Mouse (Mus musculus) limb, embryonic 13.5 days (tissue): ENCODE data around the gene Pnpla2. TPM values are rescaled to one million over a fixed set of nuclear protein-coding genes. Genes with fewer than 3 reads are reported as not detected.
A peak's percentile ranks its signal among the peaks of the same experiment; 100 is the strongest.

Experiments
- ATAC-seq: fragments of 200-750 bp; cut with Nextera tagmentation; 2 replicates; pipeline ENCODE4 v1.8.0; 2017; ENCODE audit warnings: low read depth, moderate number of reproducible peaks, moderate TSS enrichment; ENCODE audit not compliant: low FRiP score
- H3K27ac ChIP-seq: fragments of 300-500 bp; sonication (generic); 2 replicates; pipeline ENCODE4 v1.5.1; 2015; ENCODE audit warnings: inconsistent platforms, mild to moderate bottlenecking, moderate library complexity
- H3K27me3 ChIP-seq: fragments of 300-500 bp; sonication (generic); 2 replicates; pipeline ENCODE4 v1.6.1; 2015; ENCODE audit warnings: mild to moderate bottlenecking, inconsistent platforms
- H3K36me3 ChIP-seq: fragments of 300-500 bp; sonication (generic); 2 replicates; pipeline ENCODE4 v1.6.1; 2015; ENCODE audit warnings: inconsistent platforms, mild to moderate bottlenecking, moderate library complexity
- H3K4me1 ChIP-seq: fragments of 300-500 bp; sonication (generic); 2 replicates; pipeline ENCODE4 v1.6.1; 2015; ENCODE audit warnings: inconsistent platforms
- H3K4me2 ChIP-seq: fragments of 300-500 bp; sonication (generic); replicated peaks from 2 replicates; pipeline ENCODE4 v1.6.1; 2015; ENCODE audit warnings: inconsistent platforms, mild to moderate bottlenecking, moderate library complexity
- H3K4me3 ChIP-seq: fragments of 300-500 bp; sonication (generic); 2 replicates; pipeline ENCODE4 v1.5.1; 2015; ENCODE audit warnings: moderate library complexity, mild to moderate bottlenecking, inconsistent platforms
- H3K9ac ChIP-seq: fragments of 300-500 bp; sonication (generic); 2 replicates; pipeline ENCODE4 v1.6.1; 2015; ENCODE audit warnings: mild to moderate bottlenecking, inconsistent platforms
- H3K9me3 ChIP-seq: fragments of 300-500 bp; sonication (generic); 2 replicates; pipeline ENCODE4 v1.6.1; 2016; ENCODE audit warnings: inconsistent platforms
- WGBS: fragments of 180-500 bp; shearing (Covaris S2); methylation state at CpG from one replicate; pipeline ENCODE4 v1.1.7; 2015; 5-methylcytosine and 5-hydroxymethylcytosine counted together
- polyA plus RNA-seq: library from polyadenylated mRNA; unstranded; fragments of >200 nt; fragmentation: Nextera tagmentation; extraction: Ambion mirVana; gene quantifications from 2 replicates; pipeline ENCODE4 v1.2.1, GENCODE M21; 2015

Gene Pnpla2
- polyA plus RNA-seq, 1 experiment from 2014 or later: 14.7 TPM

DNA sequence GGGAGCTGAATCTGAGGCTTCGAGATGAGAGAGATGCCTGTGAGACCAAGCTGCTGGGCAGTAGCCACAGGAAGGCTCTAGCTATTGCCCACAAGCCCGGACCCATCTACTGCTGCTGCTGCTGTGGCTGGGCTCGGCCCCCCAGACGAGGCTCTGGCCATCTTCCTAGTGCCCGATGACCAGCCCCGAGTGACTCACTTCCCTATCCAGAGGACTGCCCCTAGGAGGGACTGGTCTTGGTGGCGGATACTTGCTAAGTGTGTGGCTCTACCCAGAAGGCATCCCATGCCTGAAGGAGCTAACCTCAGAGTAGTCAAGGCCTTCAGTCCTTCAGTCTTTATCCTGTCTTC, 11.0 kb downstream of the Pnpla2 start:
- Histone ChIP-seq H3K27me3 (peaks cover 54% of the 10 kb centered on the region), H3K9ac (peak overlapping the region; percentile 61), H3K4me1 (peaks cover 66% of the 10 kb centered on the region), H3K27ac (peak overlapping the region; percentile 39; the same call in 1 of the 2 replicates), H3K4me2 (peak overlapping the region; percentile 60), H3K36me3 (peaks cover 20% of the 10 kb centered on the region), H3K4me3 (0 out of 2 replicates have a peak overlapping the region, but pooled peaks have one; percentile 33), H3K9me3 (no peaks in the 10 kb centered on the region)
- no peak for ATAC-seq
- 75% methylated on average over 7 of the region's 7 CpGs for WGBS

DNA sequence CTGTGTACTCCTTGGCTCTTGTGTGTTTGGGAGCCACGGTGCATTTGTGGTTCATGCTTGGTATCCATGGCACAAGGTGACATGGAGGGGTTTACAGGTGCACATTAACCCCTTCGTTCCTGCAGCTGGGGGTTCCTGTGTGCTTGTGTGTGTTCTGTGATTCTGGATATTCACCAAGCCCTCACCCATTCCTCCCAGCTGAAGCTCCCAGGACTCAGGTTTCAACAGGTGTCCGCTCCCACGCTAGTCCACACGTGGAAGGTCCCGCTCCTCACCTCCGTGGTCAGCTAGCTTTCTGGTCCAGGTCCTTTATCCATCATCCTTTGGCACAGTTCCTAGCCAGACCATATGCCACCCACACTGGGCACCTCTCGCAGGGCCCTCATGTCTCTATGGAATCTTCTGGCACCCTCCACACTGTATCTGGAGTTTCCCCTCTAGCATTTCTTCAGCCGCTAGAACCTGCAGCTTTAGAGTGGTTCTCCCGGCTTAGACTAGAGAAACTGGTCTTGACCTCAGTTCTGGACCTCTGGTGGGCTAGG, 11.7 kb downstream of the Pnpla2 start:
- H3K27me3 ChIP-seq: peaks cover 48% of the 10 kb centered on the region
- no peaks in the 10 kb centered on the region for H3K9me3 ChIP-seq
- peak overlapping the region; percentile 86 for H3K9ac ChIP-seq
- 56% methylated on average over 10 of the region's 10 CpGs for WGBS
- H3K4me1 ChIP-seq: peaks cover 63% of the 10 kb centered on the region
- peak overlapping the region; percentile 81 for H3K27ac ChIP-seq
- peaks cover 26% of the 10 kb centered on the region for H3K36me3 ChIP-seq
- H3K4me3 ChIP-seq: peak overlapping the region; percentile 83
- ATAC-seq: no peak
- H3K4me2 ChIP-seq: peak overlapping the region; percentile 91

DNA sequence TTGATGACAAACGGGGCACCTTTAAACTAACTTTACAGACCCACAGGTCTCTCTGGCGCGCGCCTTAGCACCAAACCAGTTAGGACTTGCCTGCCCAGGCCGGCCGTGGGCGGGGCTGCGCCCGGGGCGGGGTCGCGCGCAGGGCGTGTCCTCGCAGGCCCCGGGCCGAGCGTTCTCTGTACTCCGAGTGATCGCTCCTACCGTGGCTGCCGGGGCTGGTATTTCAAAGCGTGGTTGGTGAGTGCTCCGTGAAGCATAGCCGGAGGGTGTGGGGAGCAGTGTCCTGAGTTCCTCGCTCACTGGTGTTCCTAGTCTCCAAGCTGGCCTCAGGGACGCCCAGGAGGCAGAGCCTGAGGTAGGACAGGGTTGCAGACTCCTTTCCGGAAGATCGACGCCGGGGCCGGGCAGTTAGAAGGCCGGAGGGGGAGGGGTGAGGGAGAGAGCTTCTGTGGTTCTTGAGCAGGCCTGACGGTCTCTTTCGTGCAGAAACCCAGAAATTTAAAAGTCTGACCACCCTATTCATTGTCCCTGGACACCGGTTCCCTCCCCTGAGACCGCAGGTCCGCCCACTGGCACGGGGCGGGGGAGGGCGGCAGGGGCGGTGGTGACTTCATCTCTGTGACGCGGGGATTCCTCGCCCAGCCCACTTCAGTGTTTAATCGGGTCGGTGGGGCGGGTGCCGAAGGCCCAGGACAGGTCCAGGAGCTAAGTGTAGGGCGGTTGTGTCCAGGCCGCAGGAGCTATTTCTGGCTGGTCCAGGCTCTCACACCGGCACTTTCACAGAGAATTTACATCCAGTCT, 12.4 kb downstream of the Pnpla2 start, which contains the start of gene Cd151:
Cd151 (plus strand) TSS at position 163 of the 801 bp plus-strand sequence.
- Histone ChIP-seq H3K27me3 (peaks cover 40% of the 10 kb centered on the region), H3K9ac (peak within 1 kb of the TSS; percentile 86), H3K36me3 (peaks cover 33% of the 10 kb centered on the region), H3K27ac (peak within 1 kb of the TSS; percentile 81), H3K9me3 (no peaks in the 10 kb centered on the region), H3K4me1 (peaks cover 56% of the 10 kb centered on the region), H3K4me3 (peak within 1 kb of the TSS; percentile 83), H3K4me2 (peak within 1 kb of the TSS; percentile 91)
- under 1% methylated on average over 52 of the region's 52 CpGs for WGBS
- ATAC-seq: peak; percentile 81

DNA sequence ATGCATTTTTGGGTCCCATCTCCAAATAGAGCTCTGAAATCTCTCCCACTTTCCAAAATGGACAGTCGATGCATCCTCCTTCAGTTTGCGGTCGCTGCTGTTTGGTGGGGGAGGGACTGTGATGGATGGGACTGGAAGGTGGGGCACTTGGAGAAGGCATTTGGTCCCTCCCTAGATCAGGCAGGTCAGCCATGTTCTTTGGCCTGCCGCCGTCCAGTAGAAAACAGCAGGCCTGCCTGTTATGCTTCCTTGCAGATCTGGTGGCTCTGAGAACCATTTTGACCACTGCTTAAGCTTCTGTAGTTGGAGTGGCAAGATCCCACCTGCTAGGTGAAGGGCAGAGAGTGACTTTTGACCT, 13.1 kb downstream of the Pnpla2 start:
- WGBS: 14% methylated on average over 5 of the region's 5 CpGs
- peaks cover 33% of the 10 kb centered on the region for H3K27me3 ChIP-seq
- H3K4me3 ChIP-seq: peak overlapping the region; percentile 83
- H3K9ac ChIP-seq: peak overlapping the region; percentile 86
- H3K27ac ChIP-seq: peak overlapping the region; percentile 81; the same call in 1 of the 2 replicates
- peaks cover 38% of the 10 kb centered on the region for H3K36me3 ChIP-seq
- H3K4me2 ChIP-seq: peak overlapping the region; percentile 91
- ATAC-seq: no peak
- H3K9me3 ChIP-seq: no peaks in the 10 kb centered on the region
- peaks cover 54% of the 10 kb centered on the region for H3K4me1 ChIP-seq

DNA sequence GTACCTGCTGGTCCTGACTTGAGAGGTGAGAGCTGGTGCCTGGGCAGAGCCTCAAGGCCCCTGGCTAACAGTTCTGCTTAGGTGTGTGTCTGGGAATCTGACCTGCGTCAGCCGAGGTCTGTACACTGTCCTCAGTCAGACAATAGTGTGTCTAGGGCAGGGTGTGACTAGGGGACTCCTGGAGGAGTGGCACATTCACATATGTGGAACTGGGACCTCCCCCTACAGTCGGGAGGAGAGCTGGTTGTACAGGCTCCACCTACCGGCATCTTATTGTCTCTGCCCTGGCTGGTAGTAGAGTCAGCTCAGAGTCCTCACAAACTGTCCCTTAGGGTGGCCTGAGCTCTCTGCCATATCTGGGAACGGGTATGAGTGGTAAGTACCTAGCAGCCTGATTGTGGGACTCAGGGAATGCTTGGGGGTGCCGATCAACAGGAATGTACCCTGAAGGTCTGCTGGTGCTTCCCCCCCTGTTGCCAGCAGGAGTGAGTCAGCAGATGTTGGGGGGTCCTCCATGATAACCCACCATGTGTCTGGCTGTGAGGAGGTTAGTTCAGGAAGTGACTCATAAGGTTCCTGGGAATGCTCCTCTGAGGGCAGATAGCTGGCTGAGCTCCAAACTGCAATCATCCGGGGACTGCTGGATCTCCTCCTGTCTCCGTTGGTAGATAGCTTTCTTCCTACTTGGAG, 13.7 kb downstream of the Pnpla2 start:
- Histone ChIP-seq H3K27me3 (peaks cover 28% of the 10 kb centered on the region), H3K9me3 (no peaks in the 10 kb centered on the region), H3K4me2 (peak overlapping the region; percentile 91), H3K36me3 (peaks cover 38% of the 10 kb centered on the region), H3K4me1 (peaks cover 58% of the 10 kb centered on the region), H3K4me3 (peak overlapping the region; percentile 83), H3K9ac (peak overlapping the region; percentile 86), H3K27ac (peak overlapping the region; percentile 81)
- peak; percentile 60 for ATAC-seq
- 14% methylated on average over 8 of the region's 8 CpGs for WGBS

DNA sequence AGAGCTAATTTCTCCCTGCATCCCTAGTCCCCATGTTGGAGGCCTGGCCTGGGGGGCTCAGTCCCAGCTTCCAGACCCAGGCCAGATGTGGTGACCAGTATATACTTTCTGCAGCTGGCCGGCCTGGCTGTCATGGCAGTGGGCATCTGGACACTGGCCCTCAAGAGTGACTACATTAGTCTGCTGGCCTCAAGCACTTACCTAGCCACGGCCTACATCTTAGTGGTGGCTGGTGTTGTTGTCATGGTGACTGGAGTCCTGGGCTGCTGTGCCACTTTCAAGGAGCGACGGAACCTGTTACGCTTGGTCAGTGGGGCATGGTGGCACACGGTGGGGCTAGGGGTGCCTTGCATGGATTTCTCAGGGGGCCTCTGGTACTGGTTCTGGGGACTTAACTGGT, 14.4 kb downstream of the Pnpla2 start:
- Histone ChIP-seq H3K9me3 (no peaks in the 10 kb centered on the region), H3K27ac (peak overlapping the region; percentile 81), H3K4me3 (peak overlapping the region; percentile 83), H3K4me2 (peak overlapping the region; percentile 91), H3K36me3 (peaks cover 38% of the 10 kb centered on the region), H3K27me3 (peaks cover 21% of the 10 kb centered on the region), H3K9ac (peak overlapping the region; percentile 86), H3K4me1 (peaks cover 59% of the 10 kb centered on the region)
- no peak for ATAC-seq
- WGBS: 89% methylated on average over 6 of the region's 6 CpGs

DNA sequence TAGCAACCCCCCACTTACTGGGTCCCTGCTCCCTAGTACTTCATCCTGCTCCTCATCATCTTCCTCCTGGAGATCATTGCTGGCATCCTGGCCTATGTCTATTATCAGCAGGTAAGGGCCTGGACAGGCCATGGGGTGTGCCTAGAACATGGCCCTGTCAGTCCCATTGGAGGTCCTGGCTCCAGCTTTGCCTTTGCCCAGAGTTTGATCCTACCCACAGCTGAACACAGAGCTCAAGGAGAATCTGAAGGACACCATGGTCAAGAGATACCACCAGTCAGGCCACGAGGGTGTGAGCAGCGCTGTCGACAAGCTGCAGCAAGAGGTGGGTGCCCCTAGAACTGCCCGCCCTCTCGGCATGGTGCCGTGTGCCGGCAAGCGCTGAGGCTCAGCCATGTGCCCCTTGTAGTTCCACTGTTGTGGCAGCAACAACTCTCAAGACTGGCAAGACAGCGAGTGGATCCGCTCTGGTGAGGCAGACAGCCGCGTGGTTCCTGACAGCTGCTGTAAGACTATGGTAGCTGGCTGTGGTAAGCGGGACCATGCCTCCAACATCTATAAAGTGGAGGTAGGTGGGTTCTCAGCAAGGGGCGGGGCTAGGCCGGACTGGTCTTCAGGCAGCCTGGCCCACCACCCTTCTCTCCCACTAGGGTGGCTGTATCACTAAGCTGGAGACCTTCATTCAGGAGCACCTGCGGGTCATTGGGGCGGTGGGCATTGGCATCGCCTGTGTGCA, 15.1 kb downstream of the Pnpla2 start:
- WGBS: 89% methylated on average over 18 of the region's 18 CpGs
- Histone ChIP-seq H3K4me1 (peaks cover 54% of the 10 kb centered on the region), H3K4me3 (no peak overlapping the region), H3K9me3 (no peaks in the 10 kb centered on the region), H3K9ac (no peak overlapping the region), H3K36me3 (peaks cover 38% of the 10 kb centered on the region), H3K4me2 (peak overlapping the region; percentile 91; the same call in 1 of the 2 replicates), H3K27ac (no peak overlapping the region), H3K27me3 (peaks cover 14% of the 10 kb centered on the region)
- ATAC-seq: no peak

DNA sequence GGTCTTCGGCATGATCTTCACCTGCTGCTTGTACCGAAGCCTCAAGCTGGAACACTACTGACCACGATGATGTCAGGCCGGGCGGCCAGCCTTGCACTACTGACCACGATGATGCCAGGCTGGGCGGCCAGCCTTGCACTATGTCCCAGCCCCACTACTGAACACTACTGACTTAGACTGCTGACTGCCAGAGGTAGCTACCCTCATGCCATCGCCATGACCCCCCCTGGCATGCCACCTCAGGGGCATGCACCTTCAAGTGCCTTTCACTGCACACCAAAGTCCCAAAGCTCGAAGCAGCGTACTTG, 15.6 kb downstream of the Pnpla2 start:
- H3K27me3 ChIP-seq: peaks cover 8% of the 10 kb centered on the region
- no peak for ATAC-seq
- WGBS: 93% methylated on average over 10 of the region's 10 CpGs

DNA sequence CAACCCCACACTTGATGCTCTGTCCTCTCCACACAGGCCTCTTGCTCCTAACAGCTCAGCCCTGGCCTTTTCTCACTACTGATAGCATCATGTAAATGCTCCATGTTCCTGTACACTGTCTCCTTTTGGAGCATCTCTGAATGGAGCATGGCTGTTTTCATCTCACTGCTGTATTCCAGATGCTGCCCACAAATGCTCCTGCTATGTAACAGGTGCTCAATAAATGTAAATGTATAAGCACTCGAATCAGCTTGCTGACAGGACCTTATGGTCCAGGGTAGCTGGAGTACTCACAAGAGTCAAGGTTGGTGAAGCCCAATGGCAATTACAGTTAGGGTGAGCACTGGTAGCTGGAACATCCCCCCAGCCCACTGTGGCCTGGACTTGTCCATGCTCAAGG, 16.2 kb downstream of the Pnpla2 start:
- H3K36me3 ChIP-seq: peaks cover 38% of the 10 kb centered on the region
- no peak for ATAC-seq
- 78% methylated on average over 1 of the region's 1 CpGs for WGBS
- peaks cover 2% of the 10 kb centered on the region for H3K27me3 ChIP-seq
- H3K9ac ChIP-seq: no peak overlapping the region
- H3K9me3 ChIP-seq: no peaks in the 10 kb centered on the region
- no peak overlapping the region for H3K27ac ChIP-seq
- no peak overlapping the region for H3K4me3 ChIP-seq
- H3K4me1 ChIP-seq: peaks cover 51% of the 10 kb centered on the region
- no peak overlapping the region for H3K4me2 ChIP-seq

More for the DNA sequence above, 15.6 kb downstream of the Pnpla2 start:
- no peak overlapping the region for H3K9ac ChIP-seq
- no peaks in the 10 kb centered on the region for H3K9me3 ChIP-seq
- H3K27ac ChIP-seq: no peak overlapping the region
- H3K4me1 ChIP-seq: peaks cover 50% of the 10 kb centered on the region
- peaks cover 38% of the 10 kb centered on the region for H3K36me3 ChIP-seq
- no peak overlapping the region for H3K4me2 ChIP-seq
- H3K4me3 ChIP-seq: no peak overlapping the region

DNA sequence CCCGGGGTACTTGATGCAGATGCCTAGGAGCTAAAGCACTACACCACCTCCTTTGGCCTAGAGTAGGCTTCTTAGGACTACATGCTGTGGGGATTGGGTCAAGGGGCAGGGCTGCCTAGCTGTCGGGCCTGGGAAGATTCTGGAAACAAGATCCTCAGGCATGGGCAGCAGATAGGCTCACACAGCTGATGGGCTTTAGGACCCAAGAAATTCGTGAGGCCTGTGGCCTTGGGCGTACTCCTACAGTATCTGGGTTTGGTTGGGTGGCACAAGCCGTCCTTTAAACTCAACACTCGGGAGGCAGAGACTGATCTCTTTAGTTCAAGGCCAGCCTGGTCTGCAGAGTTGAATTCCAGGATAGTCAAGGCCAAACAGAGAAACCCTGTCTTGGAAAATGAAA, 17.2 kb downstream of the Pnpla2 start:
- no peak for ATAC-seq
- Histone ChIP-seq H3K9ac (no peak overlapping the region), H3K9me3 (no peaks in the 10 kb centered on the region), H3K27me3 (no peaks in the 10 kb centered on the region), H3K4me3 (no peak overlapping the region), H3K4me2 (no peak overlapping the region), H3K27ac (no peak overlapping the region), H3K36me3 (peaks cover 38% of the 10 kb centered on the region), H3K4me1 (peaks cover 52% of the 10 kb centered on the region)
- WGBS: 78% methylated on average over 6 of the region's 6 CpGs

DNA sequence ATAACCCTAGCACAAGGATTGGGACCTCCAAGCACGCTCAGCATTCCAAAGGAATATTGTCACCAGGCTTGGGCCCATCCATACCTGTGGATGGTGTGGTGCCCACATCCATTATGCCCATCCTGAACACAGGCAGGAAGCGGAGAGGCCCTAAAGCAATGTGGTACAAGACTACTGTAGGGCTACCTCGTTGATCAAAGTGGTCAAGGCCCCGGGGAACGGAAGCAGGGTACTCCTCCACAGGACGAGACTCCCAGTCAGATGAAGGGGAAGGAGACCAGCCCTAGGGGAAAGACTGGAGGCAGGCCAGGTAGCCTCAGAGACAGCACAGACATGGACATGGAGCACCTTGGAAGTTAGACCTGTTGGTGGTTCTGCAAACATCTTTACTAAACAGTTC, 17.8 kb downstream of the Pnpla2 start:
- Histone ChIP-seq H3K27me3 (no peaks in the 10 kb centered on the region), H3K9ac (no peak overlapping the region), H3K4me2 (no peak overlapping the region), H3K4me3 (no peak overlapping the region), H3K27ac (no peak overlapping the region), H3K4me1 (peaks cover 56% of the 10 kb centered on the region), H3K36me3 (peaks cover 38% of the 10 kb centered on the region), H3K9me3 (no peaks in the 10 kb centered on the region)
- ATAC-seq: no peak
- WGBS: 83% methylated on average over 6 of the region's 6 CpGs

DNA sequence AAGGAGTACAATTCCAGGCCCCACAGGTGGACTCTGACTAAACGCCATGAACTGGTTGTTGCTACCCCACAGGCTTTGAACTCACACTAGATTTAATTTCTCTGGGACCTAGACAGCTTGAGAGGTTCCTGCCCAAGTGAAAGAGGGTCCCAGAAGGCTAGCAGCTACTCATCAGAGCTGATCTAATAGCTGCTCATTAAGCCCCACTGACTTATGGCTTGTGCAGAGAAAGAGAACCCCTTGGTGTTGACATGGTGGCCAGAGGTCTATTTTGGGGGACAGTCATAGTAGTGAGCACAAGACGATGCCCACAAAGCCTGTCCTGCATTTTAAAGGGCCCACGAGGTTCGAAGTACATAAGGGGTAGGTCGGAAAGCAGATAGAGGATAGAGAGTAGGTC, 19.2 kb downstream of the Pnpla2 start:
- Histone ChIP-seq H3K9ac (peak overlapping the region; percentile 81), H3K4me1 (peaks cover 50% of the 10 kb centered on the region), H3K4me3 (peak overlapping the region; percentile 78), H3K27me3 (no peaks in the 10 kb centered on the region), H3K27ac (no peak overlapping the region), H3K9me3 (no peaks in the 10 kb centered on the region), H3K36me3 (peaks cover 36% of the 10 kb centered on the region), H3K4me2 (peak overlapping the region; percentile 95)
- 4% methylated on average over 5 of the region's 5 CpGs for WGBS
- no peak for ATAC-seq
